Mouse (Mus musculus) E14TG2a.4 (cell line): ENCODE measurements around the gene Ggact.

ENCODE experiments used
- CTCF ChIP-seq: conservative IDR thresholded peaks from 2 replicates; pipeline ENCODE4 v1.5.1; 2014; ENCODE audit warnings: low read length
- NANOG ChIP-seq: IDR thresholded peaks from 2 replicates; pipeline ENCODE4 v1.6.1; 2014; ENCODE audit warnings: borderline replicate concordance, low read length, mixed read lengths
- POU5F1 ChIP-seq: IDR thresholded peaks from 2 replicates; pipeline ENCODE4 v1.6.1; 2014; ENCODE audit warnings: low read length, borderline replicate concordance

DNA sequence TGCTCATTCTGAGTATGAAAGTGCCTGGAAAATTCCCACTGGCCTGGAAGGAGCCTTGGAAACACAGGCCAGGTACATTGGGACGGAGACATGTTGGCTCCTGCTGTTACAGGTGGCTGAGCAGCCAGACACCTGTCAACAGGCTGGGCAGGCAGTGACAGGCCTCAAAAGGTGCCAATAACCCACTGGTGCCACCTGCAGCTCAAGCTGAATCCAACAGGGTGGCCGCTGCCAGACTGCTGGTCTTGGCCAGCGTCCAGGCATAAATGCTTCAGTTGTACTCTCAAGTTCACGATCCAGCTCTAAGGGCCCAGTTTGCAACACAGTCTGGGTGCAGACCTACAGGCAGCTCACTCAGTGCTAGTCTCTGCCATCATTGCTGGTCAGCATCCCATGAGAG is 10.7 kb downstream of the Ggact start:
- TF ChIP-seq CTCF, result 0 out of 2 replicates have a peak, but pooled peaks have one; percentile 4
- TF ChIP-seq NANOG, result no peak
- no peak for TF ChIP-seq POU5F1
